Mouse (Mus musculus) small intestine, adult 2 months (tissue): ENCODE data around the gene Qrfp. TPM values are rescaled to one million over a fixed set of nuclear protein-coding genes. Genes with fewer than 3 reads are reported as not detected.

Experiments used
- H3K27ac ChIP-seq: fragments of 200-500 bp; 2 replicates; pipeline ENCODE4 v1.5.1; 2012; ENCODE audit warnings: low read depth, low read length, control low read depth, inconsistent platforms; ENCODE audit not compliant: insufficient read depth
- H3K27me3 ChIP-seq: fragments of 200-500 bp; 2 replicates; pipeline ENCODE4 v1.6.1; 2012; ENCODE audit warnings: mild to moderate bottlenecking, moderate library complexity, low read length, inconsistent platforms; ENCODE audit not compliant: control insufficient read depth, insufficient read depth
- H3K36me3 ChIP-seq: fragments of 200-500 bp; 2 replicates; pipeline ENCODE4 v1.6.1; 2012; ENCODE audit warnings: mild to moderate bottlenecking, low read length, control low read depth, inconsistent platforms; ENCODE audit not compliant: control insufficient read depth, insufficient read depth
- H3K4me1 ChIP-seq: fragments of 200-500 bp; 2 replicates; pipeline ENCODE4 v1.6.1; 2012; ENCODE audit warnings: low read length, inconsistent platforms, mixed read lengths; ENCODE audit not compliant: control insufficient read depth, insufficient read depth, insufficient read length
- H3K4me3 ChIP-seq: fragments of 200-500 bp; 2 replicates; pipeline ENCODE4 v1.5.1; 2012; ENCODE audit warnings: low read depth, mild to moderate bottlenecking, control low read depth, inconsistent platforms, low read length, moderate library complexity
- CTCF ChIP-seq: fragments of 200-500 bp; IDR thresholded peaks from 2 replicates; pipeline ENCODE4 v1.5.1; 2012; ENCODE audit warnings: low read depth, mild to moderate bottlenecking, control low read depth, inconsistent platforms, low read length, moderate library complexity, mixed read lengths; ENCODE audit not compliant: insufficient replicate concordance, insufficient read length; ENCODE audit errors: extremely low read depth
- POLR2A ChIP-seq: fragments of 200-500 bp; IDR thresholded peaks from 2 replicates; pipeline ENCODE4 v1.6.1; 2012; ENCODE audit warnings: low read depth, mild to moderate bottlenecking, control low read depth, inconsistent platforms, low read length, moderate library complexity
- WGBS: fragments of 180-500 bp; shearing (Covaris S2); methylation state at CpG from one replicate; pipeline ENCODE4 v1.1.7; 2018; 5-methylcytosine and 5-hydroxymethylcytosine counted together
- polyA plus RNA-seq: library from polyadenylated mRNA; depleted of rRNA; stranded (reverse); fragments of >200 nt; gene quantifications from 2 replicates; pipeline ENCODE4 v1.2.3, GENCODE M21; 2012

Qrfp gene
- polyA plus RNA-seq, 1 experiment, result 0.06 TPM

- no peaks in the 10 kb centered on the region for H3K36me3 ChIP-seq
- peaks cover 47% of the 10 kb centered on the region for H3K27me3 ChIP-seq
- H3K27ac ChIP-seq, result no peak within 1 kb of the TSS
- H3K4me3 ChIP-seq, result peak within 1 kb of the TSS; percentile 54
- no peak for TF ChIP-seq POLR2A
- no peak for TF ChIP-seq CTCF
- 1% methylated on average over 77 of the region's 88 CpGs for WGBS
- H3K4me1 ChIP-seq, result peaks cover 4% of the 10 kb centered on the region
These were observed 35.7 kb upstream of the Qrfp start, which contains the start of gene Fibcd1 for GRCm38 (mm10) chr2:31845896-31846691. Gene Fibcd1, minus strand, starts transcription at chr2:31846005.

GRCm38 (mm10) chr2:31845512-31845895 is 35.1 kb upstream of the Qrfp start:
- H3K27me3 ChIP-seq, result peaks cover 47% of the 10 kb centered on the region
- H3K4me1 ChIP-seq, result peaks cover 4% of the 10 kb centered on the region
- TF ChIP-seq CTCF, result no peak
- no peak for TF ChIP-seq POLR2A
- H3K27ac ChIP-seq, result no peak overlapping the region
- 2% methylated on average over 26 of the region's 26 CpGs for WGBS
- peak overlapping the region; percentile 54 for H3K4me3 ChIP-seq
- H3K36me3 ChIP-seq, result no peaks in the 10 kb centered on the region

- WGBS, result 8% methylated on average over 10 of the region's 10 CpGs
- Histone ChIP-seq H3K4me3 (no peak overlapping the region), H3K36me3 (no peaks in the 10 kb centered on the region), H3K27ac (no peak overlapping the region), H3K27me3 (peaks cover 47% of the 10 kb centered on the region), H3K4me1 (peaks cover 4% of the 10 kb centered on the region)
- no peak for TF ChIP-seq POLR2A
- no peak for TF ChIP-seq CTCF
These were observed 34.4 kb upstream of the Qrfp start for GRCm38 (mm10) chr2:31844729-31845136.

- no peak for TF ChIP-seq POLR2A
- no peak for TF ChIP-seq CTCF
- peaks cover 9% of the 10 kb centered on the region; the same call in 1 of the 2 replicates for H3K27me3 ChIP-seq
These were observed 28.5 kb upstream of the Qrfp start for GRCm38 (mm10) chr2:31838868-31839267.

GRCm38 (mm10) chr2:31836985-31837384 is 26.6 kb upstream of the Qrfp start:
- 36% methylated on average over 6 of the region's 6 CpGs for WGBS
- no peak overlapping the region for H3K27ac ChIP-seq
- H3K4me1 ChIP-seq, result no peaks in the 10 kb centered on the region
- TF ChIP-seq POLR2A, result no peak
- no peak for TF ChIP-seq CTCF
- no peak overlapping the region for H3K4me3 ChIP-seq
- H3K27me3 ChIP-seq, result 0 out of 2 replicates have a peak, but pooled peaks cover 2% of the 10 kb centered on the region
- no peaks in the 10 kb centered on the region for H3K36me3 ChIP-seq

More at GRCm38 (mm10) chr2:31838868-31839267, 28.5 kb upstream of the Qrfp start:
- Histone ChIP-seq H3K36me3 (no peaks in the 10 kb centered on the region), H3K4me3 (no peak overlapping the region), H3K27ac (no peak overlapping the region), H3K4me1 (no peaks in the 10 kb centered on the region)
- 24% methylated on average over 1 of the region's 1 CpGs for WGBS

GRCm38 (mm10) chr2:31836091-31836490 is 25.7 kb upstream of the Qrfp start:
- Histone ChIP-seq H3K27me3 (no peaks in the 10 kb centered on the region), H3K36me3 (no peaks in the 10 kb centered on the region), H3K4me3 (no peak overlapping the region), H3K27ac (no peak overlapping the region), H3K4me1 (no peaks in the 10 kb centered on the region)
- TF ChIP-seq POLR2A (no peak), CTCF (no peak)
- 63% methylated on average over 10 of the region's 10 CpGs for WGBS

- Histone ChIP-seq H3K4me1 (no peaks in the 10 kb centered on the region), H3K27ac (no peak overlapping the region), H3K36me3 (no peaks in the 10 kb centered on the region), H3K27me3 (0 out of 2 replicates have a peak, but pooled peaks cover 4% of the 10 kb centered on the region), H3K4me3 (no peak overlapping the region)
- WGBS, result 28% methylated on average over 4 of the region's 4 CpGs
- TF ChIP-seq POLR2A (no peak), CTCF (no peak)
These were observed 18.0 kb upstream of the Qrfp start for GRCm38 (mm10) chr2:31828311-31828825.
